Mouse (Mus musculus): Measurements from ENCODE around the gene Dip2a.

The Dip2a gene

DNA sequence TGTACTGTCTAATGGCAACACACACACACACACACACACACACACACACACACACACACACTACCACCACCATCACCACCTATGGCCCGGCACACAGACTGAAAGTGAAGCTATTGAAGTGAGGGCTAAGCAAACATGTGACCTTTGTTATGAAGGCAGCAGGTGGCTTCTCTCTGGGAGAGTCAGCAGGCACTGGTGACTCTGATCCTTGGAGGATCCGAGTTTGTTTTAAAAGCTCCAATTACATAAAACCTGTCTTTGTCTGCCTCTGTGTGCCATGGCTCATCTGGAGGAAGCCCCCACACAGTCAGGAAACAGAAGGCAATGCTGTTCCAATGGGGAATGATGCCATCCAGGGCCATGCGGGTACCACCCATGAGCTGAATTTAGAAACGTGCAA is 98.5 kb downstream of the Dip2a start:
- DNase-seq (ENCODE audit: low spot score in 2 of 2), result no peak

DNA sequence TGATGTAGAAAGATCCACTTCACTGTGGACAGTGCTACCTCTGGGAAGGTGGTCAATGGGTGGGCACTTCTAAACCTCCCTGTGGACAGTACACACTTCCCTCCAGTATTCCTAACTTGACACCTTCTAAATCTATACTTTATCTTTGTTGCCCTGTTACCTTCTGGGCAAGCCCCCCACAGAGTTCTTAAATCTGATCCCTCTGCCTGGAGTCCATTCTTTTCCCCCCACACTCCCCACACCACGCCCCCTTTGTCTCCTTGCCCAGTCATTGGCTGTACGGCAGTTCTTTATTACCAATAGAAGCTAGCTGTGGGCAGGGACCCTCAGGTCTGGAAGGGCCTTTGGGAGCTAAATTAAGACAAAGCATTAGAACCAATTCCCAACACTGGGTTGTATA is 100.0 kb downstream of the Dip2a start:
- DNase-seq (ENCODE audit: low spot score in 2 of 2), result no peak

DNA sequence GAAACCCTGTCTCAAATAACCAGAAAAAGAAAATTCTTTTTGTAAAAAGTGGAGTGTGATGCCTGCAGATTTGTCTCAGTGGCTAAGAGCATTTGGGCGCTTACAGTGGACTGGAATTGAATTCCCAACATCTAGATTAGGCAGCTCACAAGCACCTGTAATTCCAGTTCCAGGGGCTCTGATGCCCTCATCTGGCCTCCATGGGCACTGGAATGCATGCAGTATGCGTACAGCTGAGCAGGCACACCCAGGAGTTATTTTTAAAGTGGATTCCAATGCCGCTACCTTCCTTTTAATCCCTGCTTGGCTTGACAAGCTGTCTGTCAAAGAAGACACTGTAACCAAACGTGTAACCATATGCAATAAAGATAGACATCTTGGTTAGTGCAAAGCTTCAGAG is 105.7 kb downstream of the Dip2a start:
- DNase-seq (ENCODE audit: low spot score in 2 of 2), result no peak

DNA sequence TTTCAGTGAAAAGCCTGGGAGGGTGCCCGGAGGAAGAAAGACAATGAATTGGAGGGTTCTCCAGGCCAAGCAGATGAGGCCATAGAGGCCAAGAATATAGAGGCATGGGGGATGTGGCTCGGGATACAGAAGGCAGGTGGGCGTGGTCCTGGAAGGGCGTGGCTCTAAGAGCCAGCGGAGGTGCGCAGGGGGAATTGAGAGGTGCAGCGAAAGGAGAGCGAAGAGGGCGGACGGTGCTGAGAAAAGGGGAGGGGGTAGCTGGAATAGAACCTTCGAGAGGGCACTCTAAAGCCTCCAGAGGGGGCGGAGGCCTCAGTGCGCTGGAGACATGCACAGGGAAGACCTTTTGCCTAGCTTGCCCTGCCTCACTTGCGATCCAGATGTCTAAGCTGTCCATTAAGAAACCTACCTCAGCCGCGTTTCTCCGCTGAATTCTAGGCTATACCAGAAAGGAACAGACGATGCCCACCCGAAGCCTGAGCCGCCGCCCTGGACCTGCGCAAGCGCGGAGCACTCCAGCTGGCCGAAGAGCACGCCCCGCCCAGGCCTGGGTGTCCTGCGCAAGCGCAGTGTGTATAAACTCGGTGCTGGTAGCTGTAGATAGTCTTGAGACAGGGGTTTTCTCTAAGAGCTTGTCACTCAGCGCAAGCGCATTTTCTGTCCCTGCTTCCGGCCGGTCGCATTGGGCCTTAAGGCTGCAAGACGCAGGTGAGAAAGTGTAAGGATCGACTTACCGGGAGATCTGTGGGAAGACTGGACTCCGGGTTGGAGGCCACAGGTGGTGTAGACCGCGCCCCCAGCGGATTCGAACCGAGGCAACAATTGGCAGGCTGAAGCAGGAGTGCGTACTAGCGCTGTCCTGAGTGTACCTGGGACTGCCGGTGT is 107.5 kb downstream of the Dip2a start, which contains the start of gene Prmt2:
Prmt2 (minus strand) TSS at position 525 of the 885 bp plus-strand sequence.
- peak; percentile 89 to 90 for DNase-seq (ENCODE audit: low spot score in 2 of 2)

DNA sequence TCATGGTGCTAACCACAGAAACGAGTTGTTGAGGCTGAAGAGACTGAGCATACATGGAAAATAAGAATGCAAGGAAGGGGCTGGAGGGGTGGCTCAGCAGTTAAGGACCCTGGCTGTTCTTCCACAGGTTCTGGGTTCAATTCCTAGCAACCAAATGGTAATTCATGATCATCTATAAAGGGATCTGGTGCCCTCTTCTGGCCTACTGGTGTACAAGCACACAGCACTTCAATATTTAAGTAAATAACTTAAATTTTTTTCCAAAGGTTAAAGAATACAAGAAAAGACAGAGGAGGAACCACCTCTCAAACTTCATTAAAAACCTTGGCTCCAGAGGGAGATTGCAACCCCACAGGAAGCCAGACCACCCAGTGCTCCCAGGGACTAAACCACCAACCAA is 115.5 kb downstream of the Dip2a start:
- no peak for DNase-seq (ENCODE audit: low spot score in 2 of 2)

DNA sequence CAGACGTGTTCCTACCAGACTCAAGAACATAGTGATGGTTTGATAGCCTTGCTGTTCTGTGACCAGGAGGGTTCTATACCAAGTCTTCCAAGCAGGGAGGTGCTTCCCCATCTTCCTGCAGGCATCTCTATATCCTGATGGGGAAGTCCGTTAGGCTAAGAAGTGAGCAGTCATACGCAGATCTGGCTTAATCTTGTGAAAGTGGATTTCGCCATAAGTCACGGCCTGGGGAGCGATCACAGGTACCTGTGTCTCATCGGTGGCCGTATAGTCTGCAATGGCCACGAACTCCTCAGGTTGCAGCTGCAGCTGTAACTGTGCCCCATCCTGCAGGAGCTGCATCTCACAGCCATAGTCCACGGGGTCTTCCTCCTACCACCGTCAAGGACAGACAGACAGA is 119.1 kb downstream of the Dip2a start:
- no peak for DNase-seq (ENCODE audit: low spot score in 2 of 2)

DNA sequence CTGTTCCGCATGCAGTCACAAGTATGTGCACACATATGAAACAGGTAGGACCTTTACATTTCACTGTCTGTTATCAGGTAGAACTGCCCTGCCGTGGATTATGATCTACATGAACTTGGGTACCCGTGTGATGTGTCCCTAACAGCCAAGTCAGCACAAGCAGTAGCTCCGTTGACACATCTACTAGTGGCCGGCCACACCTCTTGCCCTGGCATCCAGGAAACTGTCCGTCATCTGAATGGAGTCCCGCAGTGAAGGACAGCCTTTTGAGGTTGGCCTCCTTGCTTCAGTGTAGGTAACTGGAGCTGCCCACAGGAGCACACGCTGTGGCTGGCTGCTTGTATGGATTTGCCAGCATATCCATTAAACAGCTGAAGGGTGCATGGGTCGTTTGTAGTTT is 126.9 kb downstream of the Dip2a start:
- DNase-seq (ENCODE audit: low spot score in 2 of 2), result no peak

DNA sequence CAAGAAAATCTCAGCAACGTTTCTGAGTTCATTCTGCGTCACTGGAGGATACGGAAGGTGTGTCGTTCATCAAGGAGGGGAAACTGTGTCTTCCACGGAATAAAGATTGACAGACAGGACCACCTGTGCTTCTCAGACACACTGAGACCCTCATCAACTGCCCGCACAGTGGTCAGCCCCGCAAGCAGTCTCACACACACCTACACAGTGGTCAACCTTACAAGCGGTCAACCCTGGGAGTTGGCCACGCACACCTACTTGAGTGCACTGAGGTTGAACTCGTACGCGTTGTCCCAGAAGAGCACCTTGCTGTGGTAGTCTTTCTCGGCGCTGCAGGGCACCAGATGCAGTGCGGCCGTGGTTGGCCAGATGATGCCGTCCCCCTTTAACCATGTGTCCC is 128.0 kb downstream of the Dip2a start:
- no peak for DNase-seq (ENCODE audit: low spot score in 2 of 2)

DNA sequence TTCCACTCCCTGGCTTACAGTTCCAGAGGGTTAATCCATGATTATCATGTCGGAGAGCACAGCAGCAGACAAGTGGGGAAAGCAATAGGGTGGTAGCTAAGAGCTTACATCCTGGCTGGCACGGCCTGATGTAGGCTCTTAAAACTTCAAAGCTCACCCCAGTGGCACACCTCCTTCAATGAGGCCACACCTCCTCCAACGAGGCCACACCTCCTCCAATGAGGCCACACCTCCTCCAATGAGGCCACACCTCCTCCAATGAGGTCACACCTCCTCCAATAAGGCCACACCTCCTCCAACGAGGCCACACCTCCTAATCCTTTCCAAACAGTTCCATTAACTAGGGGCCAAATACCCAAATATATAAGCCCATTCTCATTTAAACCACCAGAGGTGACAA is 130.9 kb downstream of the Dip2a start:
- DNase-seq (ENCODE audit: low spot score in 2 of 2), result no peak

DNA sequence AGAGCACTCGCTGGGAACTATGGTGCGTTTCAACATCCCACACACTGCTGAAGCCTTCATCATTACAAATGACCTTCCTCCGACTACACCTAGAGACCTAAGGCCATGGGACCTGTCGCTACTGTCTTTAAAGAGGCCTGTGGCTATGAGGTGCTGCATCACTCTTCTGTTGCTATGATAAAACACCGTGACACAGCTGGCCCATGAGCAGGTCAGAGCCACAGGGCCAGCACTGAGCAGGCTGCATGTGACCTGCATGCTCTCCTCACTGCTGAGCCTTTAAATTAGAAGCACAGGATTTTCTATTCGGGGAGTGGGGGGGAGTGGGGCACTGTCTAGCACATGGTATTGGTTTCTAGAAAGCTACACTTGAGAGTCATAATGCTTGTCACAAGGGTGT is 133.0 kb downstream of the Dip2a start:
- no peak for DNase-seq (ENCODE audit: low spot score in 2 of 2)

DNA sequence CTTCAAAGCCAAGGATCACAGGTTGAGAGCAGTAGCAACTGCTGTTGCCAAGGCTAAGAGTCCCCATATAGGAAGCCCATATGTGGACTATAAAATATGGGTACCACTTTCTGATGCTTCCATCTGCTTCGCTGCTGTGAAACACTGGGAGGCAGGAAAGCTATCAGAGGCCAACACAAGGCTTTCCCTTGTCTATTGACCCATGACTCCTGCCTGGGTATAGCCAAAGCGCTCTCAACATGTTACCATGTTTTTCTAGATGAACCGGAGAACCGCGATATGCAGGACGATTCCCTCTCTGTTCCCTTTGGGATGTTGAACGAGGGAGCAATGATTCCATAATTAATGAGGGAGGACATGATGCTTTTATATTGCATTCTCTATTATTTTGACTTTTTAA is 134.3 kb downstream of the Dip2a start:
- DNase-seq (ENCODE audit: low spot score in 2 of 2), result no peak

Measured in urinary bladder, postnatal 36 days (tissue).